Mouse (Mus musculus): ENCODE measurements at regions not wholly inside any gene's neighbourhood (a gene's known extent, or its start where the extent isn't known, plus 50 kb on each side); places are given as distances from the start of the nearest gene placed in this dataset.

- no peaks in the 10 kb centered on the region for H3K36me3 ChIP-seq
- no peaks in the 10 kb centered on the region for H3K27me3 ChIP-seq
- H3K27ac ChIP-seq (replicated peaks): no peak overlapping the region
- H3K4me3 ChIP-seq: no peak overlapping the region
- ATAC-seq (replicated peaks): no peak
- WGBS: 31% methylated on average over 1 of the region's 1 CpGs
- H3K9me3 ChIP-seq: no peaks in the 10 kb centered on the region
- no peak overlapping the region for H3K4me2 ChIP-seq (replicated peaks)
- H3K9ac ChIP-seq (replicated peaks): no peak overlapping the region
- no peaks in the 10 kb centered on the region for H3K4me1 ChIP-seq
Measured at GRCm38 (mm10) chr1:72076341-72076740, 135.8 kb downstream of the Mreg start.

GRCm38 (mm10) chr1:72075464-72075863 is 136.6 kb downstream of the Mreg start:
- Histone ChIP-seq H3K4me1 (no peaks in the 10 kb centered on the region), H3K27me3 (no peaks in the 10 kb centered on the region), H3K27ac (replicated peaks) (no peak overlapping the region), H3K36me3 (no peaks in the 10 kb centered on the region), H3K4me2 (replicated peaks) (no peak overlapping the region), H3K9ac (replicated peaks) (no peak overlapping the region), H3K9me3 (no peaks in the 10 kb centered on the region), H3K4me3 (no peak overlapping the region)
- 82% methylated on average over 2 of the region's 2 CpGs for WGBS
- ATAC-seq (replicated peaks): no peak

GRCm38 (mm10) chr1:72073245-72073644 is 138.9 kb downstream of the Mreg start:
- Histone ChIP-seq H3K27me3 (no peaks in the 10 kb centered on the region), H3K4me3 (no peak overlapping the region), H3K9me3 (no peaks in the 10 kb centered on the region), H3K36me3 (no peaks in the 10 kb centered on the region), H3K9ac (replicated peaks) (no peak overlapping the region), H3K4me2 (replicated peaks) (no peak overlapping the region), H3K4me1 (peaks cover 5% of the 10 kb centered on the region; the same call in 1 of the 2 replicates), H3K27ac (replicated peaks) (no peak overlapping the region)
- WGBS: 76% methylated on average over 4 of the region's 4 CpGs
- ATAC-seq (replicated peaks): no peak

GRCm38 (mm10) chr1:72070489-72070888 is 141.6 kb downstream of the Mreg start:
- no peak overlapping the region for H3K4me3 ChIP-seq
- H3K27me3 ChIP-seq: no peaks in the 10 kb centered on the region
- no peak overlapping the region for H3K4me2 ChIP-seq (replicated peaks)
- peaks cover 6% of the 10 kb centered on the region; the same call in 1 of the 2 replicates for H3K4me1 ChIP-seq
- H3K9ac ChIP-seq (replicated peaks): no peak overlapping the region
- no peak overlapping the region for H3K27ac ChIP-seq (replicated peaks)
- no peak for ATAC-seq (replicated peaks)
- H3K36me3 ChIP-seq: no peaks in the 10 kb centered on the region
- 76% methylated on average over 5 of the region's 5 CpGs for WGBS
- H3K9me3 ChIP-seq: no peaks in the 10 kb centered on the region

GRCm38 (mm10) chr1:72069056-72069455 is 143.1 kb downstream of the Mreg start:
- Histone ChIP-seq H3K27me3 (no peaks in the 10 kb centered on the region), H3K36me3 (no peaks in the 10 kb centered on the region), H3K9me3 (no peaks in the 10 kb centered on the region), H3K9ac (replicated peaks) (no peak overlapping the region), H3K27ac (replicated peaks) (no peak overlapping the region), H3K4me3 (no peak overlapping the region), H3K4me2 (replicated peaks) (no peak overlapping the region), H3K4me1 (peaks cover 16% of the 10 kb centered on the region)
- 22% methylated on average over 4 of the region's 4 CpGs for WGBS
- ATAC-seq (replicated peaks): peak; percentile 84

- H3K4me2 ChIP-seq (replicated peaks): peak overlapping the region; percentile 35
- no peak overlapping the region for H3K27ac ChIP-seq (replicated peaks)
- WGBS: 20% methylated on average over 13 of the region's 13 CpGs
- no peaks in the 10 kb centered on the region for H3K36me3 ChIP-seq
- no peaks in the 10 kb centered on the region for H3K27me3 ChIP-seq
- peaks cover 16% of the 10 kb centered on the region for H3K4me1 ChIP-seq
- no peak overlapping the region for H3K9ac ChIP-seq (replicated peaks)
- peak; percentile 38 for ATAC-seq (replicated peaks)
- H3K9me3 ChIP-seq: no peaks in the 10 kb centered on the region
- H3K4me3 ChIP-seq: 0 out of 2 replicates have a peak overlapping the region, but pooled peaks have one; percentile 14
Measured at GRCm38 (mm10) chr1:72065090-72065489, 147.0 kb downstream of the Mreg start.

GRCm38 (mm10) chr1:72060393-72060792 is 151.7 kb downstream of the Mreg start:
- H3K4me1 ChIP-seq: peaks cover 9% of the 10 kb centered on the region
- WGBS: 56% methylated on average over 5 of the region's 5 CpGs
- H3K9me3 ChIP-seq: no peaks in the 10 kb centered on the region
- H3K27ac ChIP-seq (replicated peaks): no peak overlapping the region
- no peak overlapping the region for H3K4me3 ChIP-seq
- H3K4me2 ChIP-seq (replicated peaks): no peak overlapping the region
- ATAC-seq (replicated peaks): no peak
- no peak overlapping the region for H3K9ac ChIP-seq (replicated peaks)
- H3K27me3 ChIP-seq: no peaks in the 10 kb centered on the region
- H3K36me3 ChIP-seq: no peaks in the 10 kb centered on the region

GRCm38 (mm10) chr1:72058045-72058703 is 153.9 kb downstream of the Mreg start:
- no peak for ATAC-seq (replicated peaks)
- H3K4me1 ChIP-seq: no peaks in the 10 kb centered on the region
- H3K9ac ChIP-seq (replicated peaks): no peak overlapping the region
- WGBS: 79% methylated on average over 7 of the region's 7 CpGs
- no peaks in the 10 kb centered on the region for H3K27me3 ChIP-seq
- no peaks in the 10 kb centered on the region for H3K36me3 ChIP-seq
- H3K27ac ChIP-seq (replicated peaks): no peak overlapping the region
- H3K9me3 ChIP-seq: no peaks in the 10 kb centered on the region
- H3K4me3 ChIP-seq: no peak overlapping the region
- no peak overlapping the region for H3K4me2 ChIP-seq (replicated peaks)

GRCm38 (mm10) chr1:72054541-72054940 is 157.6 kb downstream of the Mreg start:
- no peaks in the 10 kb centered on the region for H3K27me3 ChIP-seq
- H3K4me3 ChIP-seq: no peak overlapping the region
- 100% methylated on average over 1 of the region's 1 CpGs for WGBS
- H3K9me3 ChIP-seq: no peaks in the 10 kb centered on the region
- H3K36me3 ChIP-seq: no peaks in the 10 kb centered on the region
- H3K27ac ChIP-seq (replicated peaks): no peak overlapping the region
- no peaks in the 10 kb centered on the region for H3K4me1 ChIP-seq
- ATAC-seq (replicated peaks): no peak
- no peak overlapping the region for H3K4me2 ChIP-seq (replicated peaks)
- H3K9ac ChIP-seq (replicated peaks): no peak overlapping the region

GRCm38 (mm10) chr1:72050858-72051257 is 161.2 kb downstream of the Mreg start:
- 92% methylated on average over 3 of the region's 3 CpGs for WGBS

GRCm38 (mm10) chr1:72046072-72046471 is 166.0 kb downstream of the Mreg start:
- Histone ChIP-seq H3K9ac (replicated peaks) (no peak overlapping the region), H3K4me3 (no peak overlapping the region), H3K27ac (replicated peaks) (no peak overlapping the region), H3K9me3 (no peaks in the 10 kb centered on the region), H3K36me3 (no peaks in the 10 kb centered on the region), H3K4me2 (replicated peaks) (no peak overlapping the region), H3K27me3 (no peaks in the 10 kb centered on the region), H3K4me1 (no peaks in the 10 kb centered on the region)
- no peak for ATAC-seq (replicated peaks)
- WGBS: 59% methylated on average over 2 of the region's 2 CpGs

More at GRCm38 (mm10) chr1:72050858-72051257, 161.2 kb downstream of the Mreg start:
- Histone ChIP-seq H3K4me3 (no peak overlapping the region), H3K4me2 (replicated peaks) (no peak overlapping the region), H3K9me3 (no peaks in the 10 kb centered on the region), H3K36me3 (no peaks in the 10 kb centered on the region), H3K4me1 (no peaks in the 10 kb centered on the region), H3K27ac (replicated peaks) (no peak overlapping the region), H3K27me3 (no peaks in the 10 kb centered on the region), H3K9ac (replicated peaks) (no peak overlapping the region)
- ATAC-seq (replicated peaks): no peak

GRCm38 (mm10) chr1:72038518-72038917 is 173.6 kb downstream of the Mreg start:
- Histone ChIP-seq H3K4me2 (replicated peaks) (peak overlapping the region; percentile 3; the same call in 1 of the 2 replicates), H3K4me3 (no peak overlapping the region), H3K36me3 (no peaks in the 10 kb centered on the region), H3K27ac (replicated peaks) (no peak overlapping the region), H3K4me1 (peaks cover 6% of the 10 kb centered on the region; the same call in 1 of the 2 replicates), H3K9ac (replicated peaks) (no peak overlapping the region), H3K9me3 (no peaks in the 10 kb centered on the region), H3K27me3 (no peaks in the 10 kb centered on the region)
- no peak for ATAC-seq (replicated peaks)
- WGBS: 41% methylated on average over 9 of the region's 9 CpGs

- peaks cover 6% of the 10 kb centered on the region; the same call in 1 of the 2 replicates for H3K4me1 ChIP-seq
- no peak overlapping the region for H3K4me2 ChIP-seq (replicated peaks)
- WGBS: 78% methylated on average over 5 of the region's 5 CpGs
- H3K9ac ChIP-seq (replicated peaks): no peak overlapping the region
- H3K27ac ChIP-seq (replicated peaks): no peak overlapping the region
- no peaks in the 10 kb centered on the region for H3K36me3 ChIP-seq
- no peak overlapping the region for H3K4me3 ChIP-seq
- no peaks in the 10 kb centered on the region for H3K27me3 ChIP-seq
- ATAC-seq (replicated peaks): no peak
- H3K9me3 ChIP-seq: no peaks in the 10 kb centered on the region
Measured at GRCm38 (mm10) chr1:72036600-72036999, 175.5 kb downstream of the Mreg start.

All from forebrain, embryonic 15.5 days (tissue).